Mouse (Mus musculus): ENCODE results near the gene Grik4.
"Not testable (repeated sequence)": the region's sequence is repeated elsewhere in the genome, so short reads cannot be mapped to it uniquely, and the experiment has no call there.

DNA sequence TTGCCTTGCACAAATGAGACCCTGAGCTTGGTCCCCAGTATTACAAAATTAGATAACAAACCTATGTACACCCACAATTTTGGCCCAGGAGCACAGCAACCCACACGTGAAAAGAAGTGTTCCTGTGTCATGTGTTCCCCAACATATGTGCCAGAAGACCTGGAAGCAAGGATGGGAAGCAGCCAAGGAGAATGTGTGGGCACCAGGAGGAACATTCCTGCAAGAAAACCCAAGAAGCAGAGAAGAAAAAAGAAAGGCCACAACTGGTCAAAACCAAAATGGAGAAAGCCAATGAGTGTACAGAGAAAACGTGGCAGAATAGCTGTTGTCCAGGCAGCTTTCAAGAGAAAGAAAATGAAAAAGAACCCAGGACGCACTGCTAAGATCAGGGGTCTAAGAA, 20.5 kb upstream of the Grik4 start:
- TF ChIP-seq CTCF (IDR thresholded peaks at IDR 0.05; ENCODE audit: low read depth, low read length); POLR2A (IDR thresholded peaks at IDR 0.05; ENCODE audit: extremely low read depth, insufficient read depth, low read length): not testable (repeated sequence)

All from liver, adult 2 months (tissue).